26 mouse cellular contexts compared by ENCODE assay signal in genomic region chr5:64867551-64867950, GRCm38 (mm10).
"Had no signal": no experiment of that assay in that cellular context is flagged by ENCODE, and none has a peak within 500 bp of the region (broad histone marks: within the 10 kb centered on the region; RNA-seq: fewer than 3 reads in every experiment).

No protein-coding gene starts in this region.

- ATAC-seq: hindbrain, embryonic 16.5 days; inflammation-experienced regulatory T-cells, adult 6 months; intestine, embryonic 15.5 days; liver, embryonic 12.5 days had no signal

- DNase-seq: gastrocnemius, adult 2 months; gastrocnemius, postnatal 10 days; gastrocnemius, postnatal 25 days; heart, adult 2 months; heart, postnatal 10 days; heart, postnatal 4 days; kidney, adult 11 months; kidney, adult 2 months; kidney, adult 9 months; kidney, postnatal 25 days; kidney, postnatal 4 days; left cerebral cortex, postnatal 4 days had no signal

- H3K4me3 ChIP-seq: gastrocnemius, adult 2 months; heart, adult 2 months; heart, embryonic 12.5 days; hindbrain, embryonic 10.5 days; hindbrain, embryonic 12.5 days; intestine, embryonic 15.5 days; kidney, embryonic 15.5 days; layer of hippocampus, adult 2 months; limb, embryonic 13.5 days; limb, embryonic 15.5 days; liver, embryonic 12.5 days had no signal

- H3K27ac ChIP-seq: gastrocnemius, adult 2 months; heart, adult 2 months; hindbrain, embryonic 10.5 days; hindbrain, embryonic 12.5 days; hindbrain, embryonic 14.5 days; intestine, embryonic 15.5 days; kidney, embryonic 15.5 days; kidney, postnatal 0 days; layer of hippocampus, adult 2 months; limb, embryonic 13.5 days; limb, embryonic 15.5 days; liver, embryonic 12.5 days; liver, embryonic 14.5 days had no signal
